Mouse (Mus musculus): ENCODE results near the gene Iqch. TPM values are rescaled to one million over a fixed set of nuclear protein-coding genes. Genes with fewer than 3 reads are reported as not detected.

Iqch gene
- total RNA-seq, 2 experiments from 2014 or later, result not detected

GRCm38 (mm10) chr9:63398611-63399462, 203.5 kb downstream of the Iqch start, which contains the start of gene 2300009A05Rik:
Gene 2300009A05Rik, minus strand, starts transcription at chr9:63399246.
- DNase-seq (ENCODE audit: low spot score), result peak; percentile 94
- intact Hi-C loops (cut with DNase I), result loop anchor here (2.0 to 10.0 kb wide), 2 partner anchors 22 to 206 kb away; partner anchors contain the start of genes Aagab, Iqch and Map2k5

- intact Hi-C loops (cut with DNase I), result loop anchor here (10.0 kb wide), 1 partner anchor 209 kb away; the partner anchor contains the start of genes Aagab and Iqch
- DNase-seq (ENCODE audit: low spot score), result no peak
Observed at GRCm38 (mm10) chr9:63395612-63396011, 206.7 kb downstream of the Iqch start.

- no peak for DNase-seq (ENCODE audit: low spot score)
- intact Hi-C loops (cut with DNase I), result loop anchor here (10.0 kb wide), 1 partner anchor 213 kb away; the partner anchor contains the start of genes Aagab and Iqch
Observed at GRCm38 (mm10) chr9:63391307-63391706, 211.0 kb downstream of the Iqch start.

DNA sequence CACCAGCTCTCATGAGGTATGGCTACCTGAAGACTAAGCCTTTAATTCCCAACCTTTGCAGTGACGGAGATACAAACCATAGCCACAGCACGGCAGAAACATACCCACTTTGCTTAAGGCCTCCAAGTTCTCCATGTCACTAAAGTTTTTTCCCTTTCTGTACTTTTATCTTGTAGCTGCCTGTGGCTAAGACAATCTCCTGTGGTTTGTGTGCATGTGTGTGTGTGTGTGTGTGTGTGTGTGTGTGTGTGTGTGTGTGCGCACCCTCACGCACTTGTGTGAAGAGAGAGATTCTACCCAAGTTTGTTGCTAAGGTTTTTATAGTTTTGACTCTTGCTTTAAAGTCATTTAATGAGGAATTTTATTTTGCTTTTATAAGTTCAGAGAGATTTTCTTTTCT, 219.5 kb downstream of the Iqch start:
- intact Hi-C loops (cut with DNase I), result no loop called here
- DNase-seq (ENCODE audit: low spot score), result no peak

- intact Hi-C loops (cut with DNase I), result no loop called here
- no peak for DNase-seq (ENCODE audit: low spot score)
Observed at GRCm38 (mm10) chr9:63380326-63380725, 222.0 kb downstream of the Iqch start.

DNA sequence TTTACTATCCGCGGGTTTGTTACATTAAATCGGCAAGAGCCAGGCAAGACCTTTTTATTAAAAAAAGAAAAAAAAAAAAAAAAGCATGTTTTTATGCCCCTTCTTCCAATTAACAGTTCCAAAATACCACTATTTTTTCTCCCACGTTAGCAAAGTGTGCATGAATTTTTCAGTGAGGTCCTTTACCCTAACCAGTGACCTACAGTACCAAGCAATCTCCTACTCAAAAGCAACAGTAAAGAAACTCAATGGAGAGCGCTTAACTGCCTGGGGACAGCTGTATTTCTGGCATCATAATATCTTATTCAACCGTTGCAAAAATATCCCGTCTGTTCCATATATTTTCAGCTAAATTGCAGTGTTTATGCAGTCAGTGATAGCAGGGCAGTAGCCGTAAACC, 224.1 kb downstream of the Iqch start:
- intact Hi-C loops (cut with DNase I), result no loop called here
- no peak for DNase-seq (ENCODE audit: low spot score)

- intact Hi-C loops (cut with DNase I), result loop anchor here (2.0 kb wide), 1 partner anchor 21 kb away; the partner anchor contains the start of gene 2300009A05Rik
Observed at GRCm38 (mm10) chr9:63377270-63378142, 224.8 kb downstream of the Iqch start, which contains the start of gene Map2k5. Gene Map2k5, minus strand, starts transcription at chr9:63377902.

GRCm38 (mm10) chr9:63373315-63373714, 229.0 kb downstream of the Iqch start:
- intact Hi-C loops (cut with DNase I), result no loop called here
- DNase-seq (ENCODE audit: low spot score), result no peak

More at GRCm38 (mm10) chr9:63377270-63378142, 224.8 kb downstream of the Iqch start, which contains the start of gene Map2k5:
- DNase-seq (ENCODE audit: low spot score), result peak; percentile 82

- intact Hi-C loops (cut with DNase I), result no loop called here
- DNase-seq (ENCODE audit: low spot score), result no peak
Observed at GRCm38 (mm10) chr9:63372541-63372940, 229.8 kb downstream of the Iqch start.

Other genes with a start within 250 kb of the Iqch start
- gene Map2k5, start 224.6 kb downstream of the Iqch start, total RNA-seq (2021), result 10 to 100 TPM; 18.7 to 19.8 TPM
- gene 2300009A05Rik, start 203.2 kb downstream of the Iqch start, total RNA-seq (2021), result 10 to 100 TPM; 36.2 to 37.3 TPM
- 10 to 100 TPM; 17.9 to 22.0 TPM for gene Aagab, start 167 bp upstream of the Iqch start, total RNA-seq (2021)
- gene Smad3, start 155.5 kb upstream of the Iqch start, total RNA-seq (2021), result 10 to 100 TPM; 14.0 to 14.5 TPM